Mouse (Mus musculus): Measurements from ENCODE around the gene Abca4.
"Not testable (repeated sequence)": the region's sequence is repeated elsewhere in the genome, so short reads cannot be mapped to it uniquely, and the experiment has no call there.

Gene Abca4

GRCm38 (mm10) chr3:122200017-122200416 lies 155.8 kb downstream of the Abca4 start:
- no peak for DNase-seq (ENCODE audit: low read depth, low spot score)
- Histone ChIP-seq H3K36me3 (ENCODE audit: control insufficient read depth, insufficient read depth, low read length, poor library complexity, severe bottlenecking) (no peaks in the 10 kb centered on the region), H3K27me3 (ENCODE audit: control insufficient read depth, insufficient read depth, low read length, poor library complexity, severe bottlenecking) (no peaks in the 10 kb centered on the region)

DNA sequence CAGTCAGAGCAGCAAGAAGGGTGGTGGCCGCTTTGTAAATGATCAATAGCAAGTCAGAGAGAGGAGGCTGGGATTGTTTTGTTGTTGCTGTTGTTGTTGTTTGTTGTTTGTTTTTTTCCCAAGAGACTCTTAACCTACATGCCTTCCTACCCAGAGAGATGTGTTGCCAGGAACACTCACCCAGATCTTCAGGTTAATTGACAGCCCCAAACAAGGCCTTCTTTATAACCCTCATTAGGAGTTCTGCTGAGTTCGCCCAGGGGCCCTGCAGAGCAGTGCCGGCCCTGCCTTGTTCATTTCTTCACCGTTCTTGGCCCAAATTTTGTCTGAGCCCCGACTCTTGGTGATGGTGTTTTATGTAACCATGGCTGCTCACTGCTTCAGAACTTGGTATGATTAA lies 156.2 kb downstream of the Abca4 start:
- Histone ChIP-seq H3K27me3 (ENCODE audit: control insufficient read depth, insufficient read depth, low read length, poor library complexity, severe bottlenecking) (no peaks in the 10 kb centered on the region), H3K36me3 (ENCODE audit: control insufficient read depth, insufficient read depth, low read length, poor library complexity, severe bottlenecking) (no peaks in the 10 kb centered on the region)
- DNase-seq (ENCODE audit: low read depth, low spot score) = no peak

DNA sequence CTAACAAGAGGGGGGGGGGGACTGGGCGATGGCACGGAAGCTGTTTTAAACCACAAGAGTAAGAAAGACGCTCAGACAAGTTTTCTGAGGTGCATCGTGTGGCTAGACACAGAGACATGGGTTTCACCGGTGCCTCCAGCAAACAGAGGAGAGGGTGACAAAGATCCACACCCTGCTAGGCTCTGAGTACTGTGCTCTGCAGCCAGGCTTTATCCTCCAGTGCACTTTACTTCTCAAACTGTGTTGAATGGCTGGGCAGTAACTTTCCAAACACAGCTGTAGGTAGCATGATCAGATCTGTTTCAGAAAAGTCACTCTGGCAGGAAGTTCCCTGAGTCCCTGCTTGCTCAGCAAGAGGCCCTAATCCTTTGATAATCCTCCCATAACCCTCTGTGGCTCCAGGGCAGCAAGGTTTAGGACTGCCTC lies 158.1 kb downstream of the Abca4 start:
- Histone ChIP-seq H3K27me3 (ENCODE audit: control insufficient read depth, insufficient read depth, low read length, poor library complexity, severe bottlenecking) (no peaks in the 10 kb centered on the region), H3K36me3 (ENCODE audit: control insufficient read depth, insufficient read depth, low read length, poor library complexity, severe bottlenecking) (no peaks in the 10 kb centered on the region)
- DNase-seq (ENCODE audit: low read depth, low spot score) = no peak

DNA sequence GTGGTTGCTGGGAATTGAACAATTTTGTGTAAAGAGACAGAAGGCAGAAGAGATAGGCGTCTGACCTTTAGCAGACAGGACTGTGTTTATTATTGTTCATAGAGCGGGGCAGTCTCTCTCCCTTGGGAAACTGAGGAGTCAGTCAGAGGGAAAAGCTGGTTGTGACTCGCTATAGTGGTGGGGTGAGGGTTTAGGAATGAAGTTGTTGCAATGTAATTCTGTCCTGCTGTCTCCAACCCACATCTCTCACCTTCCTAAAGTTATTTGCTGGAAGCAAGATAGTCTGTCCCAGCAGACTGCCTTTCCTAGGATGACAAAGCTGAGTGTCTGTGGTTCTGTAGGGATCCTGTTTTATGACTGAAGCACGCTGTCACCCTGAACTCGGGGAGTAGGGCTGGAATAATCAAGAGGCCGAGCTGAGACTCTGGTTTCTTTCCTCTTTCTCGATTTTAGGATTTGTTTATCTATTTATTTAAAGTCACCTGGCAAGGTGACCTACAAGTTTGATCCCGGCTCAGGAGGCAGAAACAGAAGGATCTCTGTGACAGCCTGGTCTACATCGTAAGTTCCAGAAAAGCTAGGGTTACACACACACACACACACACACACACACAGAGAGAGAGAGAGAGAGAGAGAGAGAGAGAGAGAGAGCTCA lies 159.6 kb downstream of the Abca4 start:
- H3K27me3 ChIP-seq (ENCODE audit: control insufficient read depth, insufficient read depth, low read length, poor library complexity, severe bottlenecking) = no peaks in the 10 kb centered on the region

DNA sequence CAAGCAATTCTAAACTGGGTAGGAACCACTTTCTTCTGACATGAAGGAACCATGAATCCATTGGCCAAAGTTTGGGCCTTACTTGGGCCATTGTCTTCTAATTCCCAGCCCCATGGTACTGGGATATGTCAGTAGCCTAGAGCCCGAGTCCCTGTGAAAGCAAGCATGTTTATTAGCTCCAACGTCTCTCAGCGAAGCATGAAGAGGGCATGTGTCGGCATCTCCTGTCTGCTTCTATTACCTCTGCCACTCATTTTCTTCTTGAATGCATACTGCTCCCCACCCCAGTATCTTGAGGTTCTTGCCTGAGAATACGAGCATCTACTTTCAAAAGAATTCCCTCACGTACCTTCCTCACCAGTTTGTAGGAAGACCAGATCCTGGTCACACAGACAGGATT lies 161.5 kb downstream of the Abca4 start:
- Histone ChIP-seq H3K36me3 (ENCODE audit: control insufficient read depth, insufficient read depth, low read length, poor library complexity, severe bottlenecking) (no peaks in the 10 kb centered on the region), H3K27me3 (ENCODE audit: control insufficient read depth, insufficient read depth, low read length, poor library complexity, severe bottlenecking) (no peaks in the 10 kb centered on the region)
- DNase-seq (ENCODE audit: low read depth, low spot score) = no peak

More for the DNA sequence above, 159.6 kb downstream of the Abca4 start:
- no peaks in the 10 kb centered on the region for H3K36me3 ChIP-seq (ENCODE audit: control insufficient read depth, insufficient read depth, low read length, poor library complexity, severe bottlenecking)
- no peak for DNase-seq (ENCODE audit: low read depth, low spot score)

DNA sequence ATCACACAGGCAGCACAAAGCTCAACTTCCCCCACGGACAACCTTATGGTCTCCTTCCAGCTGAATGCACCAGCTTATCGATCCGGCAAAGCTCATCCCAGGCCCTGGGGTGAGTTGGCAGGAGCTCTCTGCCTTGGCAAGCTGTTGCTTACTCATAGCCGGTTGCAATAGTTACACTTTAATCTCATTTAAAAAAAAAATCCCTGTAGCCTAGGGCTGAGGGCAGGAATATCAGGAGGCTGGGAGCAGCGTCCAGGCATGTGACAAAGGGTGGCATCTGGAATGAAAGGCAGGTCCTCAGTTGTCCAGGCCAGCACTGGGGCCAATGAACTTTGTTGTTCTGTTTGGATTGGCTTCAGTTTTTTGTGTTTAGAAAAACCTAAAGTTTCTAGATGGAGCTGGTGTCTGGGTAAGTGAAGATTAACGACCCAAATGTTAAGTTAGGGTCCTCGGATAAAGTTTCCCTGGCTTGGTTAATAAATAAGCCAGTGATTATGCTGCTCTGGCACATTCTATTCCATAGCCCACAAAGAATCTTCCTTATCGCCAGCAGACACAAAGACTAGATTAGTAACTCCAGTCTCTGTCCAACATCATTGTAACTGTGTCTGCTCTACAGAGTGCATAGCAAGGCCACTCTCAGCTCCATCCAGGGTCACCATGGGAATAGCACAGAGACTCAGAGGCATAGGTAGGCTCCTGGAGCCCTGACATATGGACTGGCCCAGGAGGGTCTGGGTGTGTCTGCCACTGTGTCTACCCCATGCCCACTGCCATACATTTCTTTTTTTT lies 162.2 kb downstream of the Abca4 start:
- Histone ChIP-seq H3K27me3 (ENCODE audit: control insufficient read depth, insufficient read depth, low read length, poor library complexity, severe bottlenecking) (no peaks in the 10 kb centered on the region), H3K36me3 (ENCODE audit: control insufficient read depth, insufficient read depth, low read length, poor library complexity, severe bottlenecking) (no peaks in the 10 kb centered on the region)
- DNase-seq (ENCODE audit: low read depth, low spot score) = no peak

- no peaks in the 10 kb centered on the region for H3K27me3 ChIP-seq (ENCODE audit: control insufficient read depth, insufficient read depth, low read length, poor library complexity, severe bottlenecking)
- no peak for DNase-seq (ENCODE audit: low read depth, low spot score)
- H3K36me3 ChIP-seq (ENCODE audit: control insufficient read depth, insufficient read depth, low read length, poor library complexity, severe bottlenecking) = no peaks in the 10 kb centered on the region
These were observed 163.5 kb downstream of the Abca4 start for GRCm38 (mm10) chr3:122207766-122208165.

GRCm38 (mm10) chr3:122208296-122209225 lies 164.3 kb downstream of the Abca4 start:
- no peaks in the 10 kb centered on the region for H3K36me3 ChIP-seq (ENCODE audit: control insufficient read depth, insufficient read depth, low read length, poor library complexity, severe bottlenecking)
- DNase-seq (ENCODE audit: low read depth, low spot score) = no peak

DNA sequence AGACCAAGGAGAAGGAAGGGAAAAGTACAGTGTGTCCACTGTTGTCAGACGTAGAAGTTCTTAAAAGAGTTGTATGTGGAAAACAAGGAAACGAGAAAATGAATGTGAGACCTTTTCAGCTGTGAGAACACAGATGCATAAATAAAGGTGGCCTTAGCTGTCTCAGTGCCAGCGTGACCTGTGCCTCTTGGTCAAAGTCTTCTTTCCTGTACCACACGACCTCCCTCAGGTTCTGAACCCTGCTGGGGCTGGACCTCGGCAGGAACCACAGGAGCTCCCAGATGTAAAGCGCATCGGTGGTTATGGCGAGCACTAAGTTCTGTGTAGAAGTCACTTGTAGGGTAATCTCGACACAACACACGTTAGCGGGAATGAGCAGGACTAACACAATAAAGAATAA lies 165.3 kb downstream of the Abca4 start:
- no peak for DNase-seq (ENCODE audit: low read depth, low spot score)
- Histone ChIP-seq H3K36me3 (ENCODE audit: control insufficient read depth, insufficient read depth, low read length, poor library complexity, severe bottlenecking) (no peaks in the 10 kb centered on the region), H3K27me3 (ENCODE audit: control insufficient read depth, insufficient read depth, low read length, poor library complexity, severe bottlenecking) (no peaks in the 10 kb centered on the region)

More at GRCm38 (mm10) chr3:122208296-122209225, 164.3 kb downstream of the Abca4 start:
- no peaks in the 10 kb centered on the region for H3K27me3 ChIP-seq (ENCODE audit: control insufficient read depth, insufficient read depth, low read length, poor library complexity, severe bottlenecking)

DNA sequence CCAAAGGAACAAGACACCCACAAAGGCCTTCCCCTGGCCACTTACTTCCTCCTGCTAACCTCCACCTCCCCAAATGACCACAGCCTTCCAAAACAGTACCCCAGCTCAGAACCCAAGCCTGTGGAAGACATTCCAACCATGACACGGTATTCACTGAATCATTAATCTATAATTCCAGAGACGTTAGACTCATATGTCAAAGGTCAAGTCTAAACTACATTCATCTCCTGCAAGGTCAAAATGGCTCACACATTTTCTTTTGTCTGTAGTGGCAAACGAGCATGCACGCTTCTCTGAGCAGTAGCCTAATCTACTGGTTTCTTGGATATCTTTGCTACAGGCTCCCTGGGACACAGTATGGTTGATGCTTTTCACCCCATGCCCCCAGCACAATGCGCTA lies 166.2 kb downstream of the Abca4 start:
- no peaks in the 10 kb centered on the region for H3K36me3 ChIP-seq (ENCODE audit: control insufficient read depth, insufficient read depth, low read length, poor library complexity, severe bottlenecking)
- no peak for DNase-seq (ENCODE audit: low read depth, low spot score)
- H3K27me3 ChIP-seq (ENCODE audit: control insufficient read depth, insufficient read depth, low read length, poor library complexity, severe bottlenecking) = no peaks in the 10 kb centered on the region

DNA sequence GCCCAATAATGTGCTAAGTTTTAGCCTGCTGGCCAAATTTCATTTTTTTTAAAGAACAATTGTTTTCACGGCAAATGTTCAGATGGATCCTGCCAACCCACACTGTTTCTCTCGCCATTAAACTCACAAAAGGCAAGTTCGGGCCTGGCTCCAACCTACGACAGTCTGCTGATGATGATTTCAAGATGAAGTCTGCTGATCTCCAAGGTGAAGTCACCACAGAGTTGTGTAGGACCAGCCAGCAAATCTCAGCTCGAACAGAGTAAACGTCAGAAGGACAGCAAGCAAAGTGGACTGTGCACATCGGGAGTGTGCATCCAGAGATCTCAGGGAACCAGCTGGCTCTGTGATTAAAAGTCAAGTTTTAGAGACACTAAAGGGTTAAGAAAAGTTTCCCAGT lies 166.6 kb downstream of the Abca4 start:
- Histone ChIP-seq H3K36me3 (ENCODE audit: control insufficient read depth, insufficient read depth, low read length, poor library complexity, severe bottlenecking) (no peaks in the 10 kb centered on the region), H3K27me3 (ENCODE audit: control insufficient read depth, insufficient read depth, low read length, poor library complexity, severe bottlenecking) (no peaks in the 10 kb centered on the region)
- DNase-seq (ENCODE audit: low read depth, low spot score) = no peak

GRCm38 (mm10) chr3:122211446-122212125 lies 167.3 kb downstream of the Abca4 start:
- Histone ChIP-seq H3K36me3 (ENCODE audit: control insufficient read depth, insufficient read depth, low read length, poor library complexity, severe bottlenecking) (no peaks in the 10 kb centered on the region), H3K27me3 (ENCODE audit: control insufficient read depth, insufficient read depth, low read length, poor library complexity, severe bottlenecking) (no peaks in the 10 kb centered on the region)
- DNase-seq (ENCODE audit: low read depth, low spot score) = no peak

GRCm38 (mm10) chr3:122221240-122222036 lies 177.2 kb downstream of the Abca4 start:
- H3K36me3 ChIP-seq (ENCODE audit: control insufficient read depth, insufficient read depth, low read length, poor library complexity, severe bottlenecking) = no peaks in the 10 kb centered on the region
- no peak for DNase-seq (ENCODE audit: low read depth, low spot score)
- H3K27me3 ChIP-seq (ENCODE audit: control insufficient read depth, insufficient read depth, low read length, poor library complexity, severe bottlenecking) = no peaks in the 10 kb centered on the region

GRCm38 (mm10) chr3:122226972-122227371 lies 182.7 kb downstream of the Abca4 start:
- not testable (repeated sequence) for H3K27me3 ChIP-seq (ENCODE audit: control insufficient read depth, insufficient read depth, low read length, poor library complexity, severe bottlenecking); H3K36me3 ChIP-seq (ENCODE audit: control insufficient read depth, insufficient read depth, low read length, poor library complexity, severe bottlenecking); DNase-seq (ENCODE audit: low read depth, low spot score)

Measured in splenic B cell, adult 2 months (primary cell).